Mouse (Mus musculus) midbrain, embryonic 13.5 days (tissue): Measurements from ENCODE around the gene Gpr19. TPM values are rescaled to one million over a fixed set of nuclear protein-coding genes. Genes with fewer than 3 reads are reported as not detected.

ENCODE experiments used
- ATAC-seq: fragments of 200-750 bp; cut with Nextera tagmentation; 2 replicates; pipeline ENCODE4 v1.8.0; 2017; ENCODE audit warnings: mild to moderate bottlenecking, moderate TSS enrichment, moderate library complexity
- H3K27ac ChIP-seq: fragments of 300-500 bp; sonication (generic); 2 replicates; pipeline ENCODE4 v1.5.1; 2015; ENCODE audit warnings: inconsistent platforms, mild to moderate bottlenecking, moderate library complexity
- H3K27me3 ChIP-seq: fragments of 300-500 bp; sonication (generic); 2 replicates; pipeline ENCODE4 v1.6.1; 2015; ENCODE audit warnings: mild to moderate bottlenecking, inconsistent platforms
- H3K36me3 ChIP-seq: fragments of 300-500 bp; sonication (generic); 2 replicates; pipeline ENCODE4 v1.6.1; 2015; ENCODE audit warnings: mild to moderate bottlenecking, inconsistent platforms
- H3K4me1 ChIP-seq: fragments of 300-500 bp; sonication (generic); replicated peaks from 2 replicates; pipeline ENCODE4 v1.6.1; 2015; ENCODE audit warnings: inconsistent platforms
- H3K4me2 ChIP-seq: fragments of 300-500 bp; sonication (generic); replicated peaks from 2 replicates; pipeline ENCODE4 v1.6.1; 2015; ENCODE audit warnings: moderate library complexity, mild to moderate bottlenecking, inconsistent platforms
- H3K4me3 ChIP-seq: fragments of 300-500 bp; sonication (generic); replicated peaks from 2 replicates; pipeline ENCODE4 v1.5.1; 2015; ENCODE audit warnings: mild to moderate bottlenecking, inconsistent platforms
- H3K9ac ChIP-seq: fragments of 300-500 bp; sonication (generic); replicated peaks from 2 replicates; pipeline ENCODE4 v1.6.1; 2015; ENCODE audit warnings: mild to moderate bottlenecking, inconsistent platforms
- H3K9me3 ChIP-seq: fragments of 300-500 bp; sonication (generic); 2 replicates; pipeline ENCODE4 v1.6.1; 2016; ENCODE audit warnings: mild to moderate bottlenecking, inconsistent platforms
- WGBS: fragments of 180-500 bp; shearing (Covaris S2); methylation state at CpG from one replicate; pipeline ENCODE4 v1.1.7; 2015; 5-methylcytosine and 5-hydroxymethylcytosine counted together
- polyA plus RNA-seq: library from polyadenylated mRNA; unstranded; fragments of >200 nt; fragmentation: Nextera tagmentation; extraction: Ambion mirVana; gene quantifications from 2 replicates; pipeline ENCODE4 v1.2.1, GENCODE M21; 2015

The Gpr19 gene
- polyA plus RNA-seq, 1 experiment from 2014 or later = 45.0 TPM

- H3K27me3 ChIP-seq = peaks cover 3% of the 10 kb centered on the region; the same call in 1 of the 2 replicates
- whole genome bisulfite sequencing = 4% methylated on average over 20 of the region's 20 CpGs
- H3K36me3 ChIP-seq = no peaks in the 10 kb centered on the region
- H3K4me3 ChIP-seq = peak overlapping the region; percentile 90
- peak overlapping the region; percentile 64 for H3K27ac ChIP-seq
- H3K9ac ChIP-seq = peak overlapping the region; percentile 93
- H3K4me2 ChIP-seq = peak overlapping the region; percentile 84
- ATAC-seq = no peak
- H3K4me1 ChIP-seq = peaks cover 51% of the 10 kb centered on the region
- no peaks in the 10 kb centered on the region for H3K9me3 ChIP-seq
Measured at GRCm38 (mm10) chr6:134921695-134922510, 23.5 kb upstream of the Gpr19 start.

- no peaks in the 10 kb centered on the region for H3K9me3 ChIP-seq
- H3K27me3 ChIP-seq = peaks cover 3% of the 10 kb centered on the region; the same call in 1 of the 2 replicates
- H3K9ac ChIP-seq = peak overlapping the region; percentile 93
- ATAC-seq = no peak
- under 1% methylated on average over 32 of the region's 32 CpGs for WGBS
- H3K4me2 ChIP-seq = peak overlapping the region; percentile 84
- H3K4me1 ChIP-seq = peaks cover 52% of the 10 kb centered on the region
- peak overlapping the region; percentile 90 for H3K4me3 ChIP-seq
- H3K36me3 ChIP-seq = no peaks in the 10 kb centered on the region
- peak overlapping the region; percentile 96 for H3K27ac ChIP-seq
Measured at GRCm38 (mm10) chr6:134921014-134921694, 22.8 kb upstream of the Gpr19 start.

- H3K9ac ChIP-seq = peak within 1 kb of the TSS; percentile 93
- H3K36me3 ChIP-seq = no peaks in the 10 kb centered on the region
- peak; percentile 97 for ATAC-seq
- under 1% methylated on average over 77 of the region's 77 CpGs for WGBS
- H3K9me3 ChIP-seq = no peaks in the 10 kb centered on the region
- H3K4me1 ChIP-seq = peaks cover 49% of the 10 kb centered on the region
- H3K4me3 ChIP-seq = peak within 1 kb of the TSS; percentile 90
- H3K27me3 ChIP-seq = peaks cover 6% of the 10 kb centered on the region; the same call in 1 of the 2 replicates
- peak within 1 kb of the TSS; percentile 84 for H3K4me2 ChIP-seq
- H3K27ac ChIP-seq = peak within 1 kb of the TSS; percentile 96
Measured at GRCm38 (mm10) chr6:134920190-134921013, 22.0 kb upstream of the Gpr19 start, which contains the start of gene Cdkn1b. Cdkn1b (plus strand) TSS chr6:134920401.

GRCm38 (mm10) chr6:134919511-134920189 is 21.3 kb upstream of the Gpr19 start:
- WGBS = 2% methylated on average over 37 of the region's 37 CpGs
- ATAC-seq = no peak; the same call in none of the 2 replicates
- H3K36me3 ChIP-seq = no peaks in the 10 kb centered on the region
- peak overlapping the region; percentile 84 for H3K4me2 ChIP-seq
- H3K27me3 ChIP-seq = peaks cover 8% of the 10 kb centered on the region; the same call in 1 of the 2 replicates
- H3K27ac ChIP-seq = peak overlapping the region; percentile 96
- H3K4me1 ChIP-seq = peaks cover 46% of the 10 kb centered on the region
- H3K9ac ChIP-seq = peak overlapping the region; percentile 93
- H3K4me3 ChIP-seq = peak overlapping the region; percentile 90
- no peaks in the 10 kb centered on the region for H3K9me3 ChIP-seq

GRCm38 (mm10) chr6:134918769-134919168 is 20.4 kb upstream of the Gpr19 start:
- peaks cover 41% of the 10 kb centered on the region for H3K4me1 ChIP-seq
- no peak overlapping the region for H3K9ac ChIP-seq
- 91% methylated on average over 10 of the region's 10 CpGs for WGBS

GRCm38 (mm10) chr6:134917087-134917486 is 18.7 kb upstream of the Gpr19 start:
- under 1% methylated on average over 11 of the region's 11 CpGs for WGBS
- no peak for ATAC-seq
- Histone ChIP-seq H3K9me3 (no peaks in the 10 kb centered on the region), H3K4me1 (peaks cover 25% of the 10 kb centered on the region), H3K4me2 (peak overlapping the region; percentile 55), H3K4me3 (peak overlapping the region; percentile 38), H3K27me3 (peaks cover 8% of the 10 kb centered on the region; the same call in 1 of the 2 replicates), H3K27ac (0 out of 2 replicates have a peak overlapping the region, but pooled peaks have one; percentile 35), H3K36me3 (no peaks in the 10 kb centered on the region), H3K9ac (peak overlapping the region; percentile 57)

More at GRCm38 (mm10) chr6:134918769-134919168, 20.4 kb upstream of the Gpr19 start:
- Histone ChIP-seq H3K27me3 (peaks cover 8% of the 10 kb centered on the region; the same call in 1 of the 2 replicates), H3K27ac (no peak overlapping the region), H3K4me2 (no peak overlapping the region), H3K4me3 (no peak overlapping the region), H3K9me3 (no peaks in the 10 kb centered on the region), H3K36me3 (no peaks in the 10 kb centered on the region)
- no peak for ATAC-seq

- ATAC-seq = no peak
- H3K4me1 ChIP-seq = peaks cover 21% of the 10 kb centered on the region
- peaks cover 8% of the 10 kb centered on the region; the same call in 1 of the 2 replicates for H3K27me3 ChIP-seq
- peak overlapping the region; percentile 38 for H3K4me3 ChIP-seq
- peak overlapping the region; percentile 57 for H3K9ac ChIP-seq
- H3K27ac ChIP-seq = no peak overlapping the region
- no peaks in the 10 kb centered on the region for H3K9me3 ChIP-seq
- no peaks in the 10 kb centered on the region for H3K36me3 ChIP-seq
- peak overlapping the region; percentile 55 for H3K4me2 ChIP-seq
- WGBS = 1% methylated on average over 11 of the region's 11 CpGs
Measured at GRCm38 (mm10) chr6:134916641-134917040, 18.3 kb upstream of the Gpr19 start.

- no peaks in the 10 kb centered on the region for H3K36me3 ChIP-seq
- H3K27me3 ChIP-seq = peaks cover 8% of the 10 kb centered on the region; the same call in 1 of the 2 replicates
- peaks cover 19% of the 10 kb centered on the region for H3K4me1 ChIP-seq
- H3K9ac ChIP-seq = no peak overlapping the region
- 93% methylated on average over 5 of the region's 5 CpGs for WGBS
- no peaks in the 10 kb centered on the region for H3K9me3 ChIP-seq
- H3K4me3 ChIP-seq = no peak overlapping the region
- H3K27ac ChIP-seq = no peak overlapping the region
- ATAC-seq = no peak
- H3K4me2 ChIP-seq = no peak overlapping the region
Measured at GRCm38 (mm10) chr6:134914523-134914922, 16.1 kb upstream of the Gpr19 start.

GRCm38 (mm10) chr6:134905811-134906210 is 7.4 kb upstream of the Gpr19 start:
- Histone ChIP-seq H3K4me3 (no peak overlapping the region), H3K36me3 (no peaks in the 10 kb centered on the region), H3K9me3 (no peaks in the 10 kb centered on the region), H3K9ac (no peak overlapping the region), H3K27me3 (no peaks in the 10 kb centered on the region), H3K4me1 (no peaks in the 10 kb centered on the region), H3K27ac (no peak overlapping the region), H3K4me2 (no peak overlapping the region)
- ATAC-seq = no peak
- 96% methylated on average over 1 of the region's 1 CpGs for WGBS

GRCm38 (mm10) chr6:134903891-134904884 is 5.8 kb upstream of the Gpr19 start:
- WGBS = 93% methylated on average over 10 of the region's 10 CpGs
- H3K27me3 ChIP-seq = no peaks in the 10 kb centered on the region
- H3K4me1 ChIP-seq = 0 out of 2 replicates have a peak, but pooled peaks cover 2% of the 10 kb centered on the region
- H3K9me3 ChIP-seq = no peaks in the 10 kb centered on the region
- no peaks in the 10 kb centered on the region for H3K36me3 ChIP-seq
- H3K27ac ChIP-seq = no peak overlapping the region
- no peak overlapping the region for H3K4me2 ChIP-seq
- H3K4me3 ChIP-seq = no peak overlapping the region
- no peak overlapping the region for H3K9ac ChIP-seq
- ATAC-seq = no peak
